Mouse (Mus musculus) liver, embryonic 14.5 days (tissue): ENCODE measurements around the gene Larp1. TPM values are rescaled to one million over a fixed set of nuclear protein-coding genes. Genes with fewer than 3 reads are reported as not detected.
"Not testable (repeated sequence)": the region's sequence is repeated elsewhere in the genome, so short reads cannot be mapped to it uniquely, and the experiment has no call there.

Experiments
- ATAC-seq: fragments of 200-750 bp; cut with Nextera tagmentation; 2 replicates; pipeline ENCODE4 v1.8.0; 2017; ENCODE audit warnings: moderate number of reproducible peaks, mild to moderate bottlenecking, moderate library complexity; ENCODE audit not compliant: insufficient read depth
- DNase-seq, 3 experiments: peaks; one replicate each; pipeline ENCODE4 v3.0.0-alpha.2; 2012 to 2013; ENCODE audit warnings: low read depth in 3 of 3, low spot score in 3 of 3
- H3K27ac ChIP-seq: fragments of 300-500 bp; sonication (generic); 2 replicates; pipeline ENCODE4 v1.5.1; 2014; ENCODE audit warnings: moderate library complexity, mild to moderate bottlenecking, control low read depth, inconsistent platforms
- H3K27me3 ChIP-seq: fragments of 300-500 bp; sonication (generic); 2 replicates; pipeline ENCODE4 v1.6.1; 2014; ENCODE audit warnings: mild to moderate bottlenecking, low read length, moderate library complexity; ENCODE audit not compliant: control insufficient read depth, insufficient read depth
- H3K36me3 ChIP-seq: fragments of 300-500 bp; sonication (generic); replicated peaks from 2 replicates; pipeline ENCODE4 v1.6.1; 2014; ENCODE audit warnings: low read depth; ENCODE audit not compliant: control insufficient read depth, insufficient read depth
- H3K4me1 ChIP-seq, 2 experiments: fragments of 200-500 bp in 1 of 2; fragments of 300-500 bp in 1 of 2; sonication (generic) in 1 of 2; replicated peaks; 2 replicates each; pipeline ENCODE4 v1.6.1; 2012 to 2014; ENCODE audit warnings: antibody characterized with exemption in 1 of 2, inconsistent platforms in 1 of 2, low read length in 1 of 2; ENCODE audit not compliant: control insufficient read depth in 2 of 2, insufficient read depth in 2 of 2
- H3K4me2 ChIP-seq: fragments of 300-500 bp; sonication (generic); 2 replicates; pipeline ENCODE4 v1.6.1; 2014; ENCODE audit warnings: low read depth, mild to moderate bottlenecking, control low read depth, moderate library complexity
- H3K4me3 ChIP-seq, 2 experiments: fragments of 200-500 bp in 1 of 2; fragments of 300-500 bp in 1 of 2; sonication (generic) in 1 of 2; 2 replicates each; pipeline ENCODE4 v1.5.1; 2012 to 2014; ENCODE audit warnings: low read depth in 2 of 2, low read length in 2 of 2, mild to moderate bottlenecking in 2 of 2, control low read depth in 1 of 2, inconsistent platforms in 1 of 2, moderate library complexity in 1 of 2; ENCODE audit not compliant: insufficient read depth in 1 of 2
- H3K9ac ChIP-seq: fragments of 300-500 bp; sonication (generic); replicated peaks from 2 replicates; pipeline ENCODE4 v1.6.1; 2014; ENCODE audit warnings: mild to moderate bottlenecking, control low read depth, moderate library complexity
- H3K9me3 ChIP-seq: fragments of 300-500 bp; sonication (generic); 2 replicates; pipeline ENCODE4 v1.6.1; 2016; ENCODE audit warnings: low read length, mixed read lengths; ENCODE audit not compliant: control insufficient read depth
- CTCF ChIP-seq: IDR thresholded peaks from 2 replicates; pipeline ENCODE4 v1.5.1; 2016; ENCODE audit warnings: antibody characterized with exemption, low read depth, control low read depth
- EP300 ChIP-seq: IDR thresholded peaks from 2 replicates; pipeline ENCODE4 v1.6.1; 2016; ENCODE audit warnings: antibody characterized with exemption, low read depth
- WGBS: fragments of 180-500 bp; shearing (Covaris S2); extraction: QIAGEN DNeasy Blood & Tissue Kit; methylation state at CpG from one replicate; pipeline ENCODE4 v1.1.7; 2014; ENCODE audit not compliant: insufficient replicate concordance; 5-methylcytosine and 5-hydroxymethylcytosine counted together
- polyA plus RNA-seq, 2 experiments: library from polyadenylated mRNA; depleted of rRNA in 1 of 2; stranded (reverse) in 1 of 2; unstranded in 1 of 2; fragments of >200 nt; fragmentation: Nextera tagmentation in 1 of 2; extraction: Ambion mirVana in 1 of 2; gene quantifications; 2 replicates each; pipeline versions ENCODE4 v1.2.1 to v1.2.3; 2012 to 2014

The Larp1 gene
- polyA plus RNA-seq, 2 experiments, result 15.8 to 25.5 TPM

GRCm38 (mm10) chr11:58096821-58097620 lies 88.2 kb downstream of the Larp1 start:
- ATAC-seq (no peak), DNase-seq (no peak)
- TF ChIP-seq CTCF, result no peak
- TF ChIP-seq EP300, result no peak
- peaks cover 17% of the 10 kb centered on the region for H3K27me3 ChIP-seq
- H3K4me1 ChIP-seq, result peaks cover 0 to 8% of the 10 kb centered on the region in 2 experiments; a peak in 1 of 4 replicates
- H3K9ac ChIP-seq, result no peak overlapping the region
- no peaks in the 10 kb centered on the region for H3K36me3 ChIP-seq
- no peak overlapping the region for H3K27ac ChIP-seq
- peak overlapping the region; percentile 55; the same call in 1 of the 2 replicates for H3K4me2 ChIP-seq
- 48% methylated on average over 20 of the region's 20 CpGs for WGBS
- no peaks in the 10 kb centered on the region for H3K9me3 ChIP-seq
- H3K4me3 ChIP-seq, result no peak overlapping the region

- TF ChIP-seq CTCF, result no peak
- no peak for TF ChIP-seq EP300
- ATAC-seq, result peak; percentile 38; the same call in 1 of the 2 replicates
- no peak for DNase-seq
- H3K9ac ChIP-seq, result no peak overlapping the region
- H3K4me1 ChIP-seq, result peaks cover 0 to 6% of the 10 kb centered on the region in 2 experiments; a peak in 1 of 4 replicates
- peaks cover 17% of the 10 kb centered on the region for H3K27me3 ChIP-seq
- H3K27ac ChIP-seq, result no peak overlapping the region
- 3% methylated on average over 32 of the region's 38 CpGs for WGBS
- H3K9me3 ChIP-seq, result no peaks in the 10 kb centered on the region
- H3K36me3 ChIP-seq, result no peaks in the 10 kb centered on the region
- H3K4me2 ChIP-seq, result peak overlapping the region; percentile 55
- H3K4me3 ChIP-seq, result peak overlapping the region; percentile 11 to 36; a peak in 3 of 4 replicates
These were observed 88.9 kb downstream of the Larp1 start for GRCm38 (mm10) chr11:58097621-58098365.

GRCm38 (mm10) chr11:58098366-58098720 lies 89.5 kb downstream of the Larp1 start:
- 45% methylated on average over 5 of the region's 5 CpGs for WGBS

GRCm38 (mm10) chr11:58100006-58100405 lies 91.1 kb downstream of the Larp1 start:
- Histone ChIP-seq H3K27me3 (peaks cover 17% of the 10 kb centered on the region), H3K9ac (no peak overlapping the region), H3K4me2 (no peak overlapping the region), H3K4me1 (peaks cover 4 to 9% of the 10 kb centered on the region in 2 experiments), H3K4me3 (no peak overlapping the region), H3K36me3 (no peaks in the 10 kb centered on the region), H3K9me3 (no peaks in the 10 kb centered on the region), H3K27ac (no peak overlapping the region)
- no peak for ATAC-seq
- no peak for DNase-seq
- TF ChIP-seq EP300 (no peak), CTCF (no peak)
- WGBS, result 77% methylated on average over 2 of the region's 2 CpGs

More at GRCm38 (mm10) chr11:58098366-58098720, 89.5 kb downstream of the Larp1 start:
- peak; percentile 64 for TF ChIP-seq CTCF
- H3K27ac ChIP-seq, ATAC-seq, H3K36me3 ChIP-seq, H3K4me1 ChIP-seq, H3K4me3 ChIP-seq, DNase-seq, H3K9ac ChIP-seq, H3K9me3 ChIP-seq: not testable (repeated sequence)
- peak overlapping the region; percentile 55; the same call in 1 of the 2 replicates for H3K4me2 ChIP-seq
- peaks cover 17% of the 10 kb centered on the region for H3K27me3 ChIP-seq

GRCm38 (mm10) chr11:58101194-58101720 lies 92.4 kb downstream of the Larp1 start:
- Histone ChIP-seq H3K9ac (no peak overlapping the region), H3K4me2 (no peak overlapping the region), H3K27ac (no peak overlapping the region), H3K36me3 (no peaks in the 10 kb centered on the region), H3K27me3 (peaks cover 17% of the 10 kb centered on the region), H3K4me3 (no peak overlapping the region), H3K4me1 (peaks cover 7 to 12% of the 10 kb centered on the region in 2 experiments), H3K9me3 (no peaks in the 10 kb centered on the region)
- 65% methylated on average over 4 of the region's 4 CpGs for WGBS
- no peak for ATAC-seq
- TF ChIP-seq EP300 (no peak), CTCF (no peak)
- DNase-seq, result no peak
